Mouse (Mus musculus) ovary, postnatal 10 days (tissue): ENCODE results near the gene Ptgdr.
"Not testable (repeated sequence)": the region's sequence is repeated elsewhere in the genome, so short reads cannot be mapped to it uniquely, and the experiment has no call there.

Experiments used
- DNase-seq: peaks from one replicate; pipeline ENCODE4 v3.0.0; 2022; ENCODE audit warnings: low spot score

Ptgdr gene

DNA sequence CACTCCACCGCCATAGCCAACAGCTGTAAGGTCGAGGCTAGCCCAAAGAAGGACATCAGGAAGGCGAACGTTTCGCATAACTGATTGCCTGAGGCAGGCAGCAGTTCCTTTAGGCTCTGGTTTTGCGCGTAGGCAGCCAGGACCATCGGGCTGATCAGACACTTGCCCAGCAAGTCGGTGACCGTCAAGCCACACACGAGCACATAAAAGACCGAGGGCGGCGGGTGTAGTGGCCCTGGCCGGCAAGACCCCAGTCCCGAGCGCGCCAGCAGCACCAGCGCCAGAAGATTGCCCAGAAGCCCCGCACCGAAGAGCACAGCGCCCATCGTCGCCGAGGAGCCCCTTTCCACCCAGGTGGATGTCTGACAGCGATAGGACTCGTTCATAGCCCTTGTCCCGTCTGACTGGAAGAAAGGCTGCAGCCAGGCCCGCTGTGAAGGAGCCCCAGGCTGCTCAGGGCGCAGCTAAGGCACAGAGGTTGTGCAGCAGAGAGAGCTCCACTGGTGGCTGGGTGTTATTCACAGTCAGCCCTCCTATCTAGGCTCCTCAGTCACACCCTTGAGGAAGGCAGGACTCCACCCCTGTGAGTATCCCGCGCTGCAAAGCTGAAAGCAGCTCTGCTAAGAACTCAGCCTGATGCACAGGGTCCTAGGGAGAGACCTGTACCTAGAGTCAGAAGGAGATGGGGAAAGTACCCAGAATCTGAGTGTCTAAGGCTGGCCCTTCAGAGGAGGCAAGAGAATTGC is at the start of gene Ptgdr:
Gene Ptgdr (minus strand): TSS at position 508 of the 746 bp plus-strand sequence.
- no peak for DNase-seq

DNA sequence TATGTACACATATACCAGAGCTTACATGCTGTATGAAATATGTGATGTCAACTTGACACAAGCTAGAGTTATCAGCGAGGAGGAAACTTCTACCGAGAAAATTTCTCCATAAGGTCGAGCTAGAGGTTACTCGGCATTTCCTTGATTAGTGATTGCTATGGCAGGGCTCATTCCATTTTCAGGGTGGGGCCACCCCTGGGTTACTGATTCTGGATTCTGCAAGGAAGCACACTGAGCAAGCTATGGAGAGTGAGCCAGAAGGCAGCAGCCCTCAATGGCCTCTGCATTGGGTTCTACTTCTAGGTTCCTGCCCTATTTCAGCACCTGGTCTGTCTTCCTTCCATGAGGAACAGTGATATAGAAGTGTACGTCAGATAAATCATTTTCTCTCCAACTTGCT is 48.6 kb upstream of the Ptgdr start:
- no peak for DNase-seq

DNA sequence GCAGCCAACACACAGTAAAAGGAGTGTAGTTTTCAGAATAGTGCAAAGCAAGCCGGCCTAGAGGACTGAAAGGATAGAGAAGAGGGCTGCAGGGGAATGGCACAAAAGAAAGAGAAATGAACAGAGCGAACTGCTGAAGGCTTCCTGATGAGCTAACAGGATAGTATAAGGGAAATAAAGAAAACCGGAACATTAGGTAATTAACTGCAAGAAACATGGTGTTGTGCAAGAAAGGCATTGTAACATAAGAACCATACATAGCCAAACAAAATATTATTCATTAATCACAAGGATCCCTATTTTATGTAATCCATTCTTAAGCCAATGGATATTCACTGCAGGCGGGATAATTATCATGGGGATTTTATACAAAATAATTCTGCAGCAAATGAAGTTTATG is 45.0 kb upstream of the Ptgdr start:
- DNase-seq: no peak

DNA sequence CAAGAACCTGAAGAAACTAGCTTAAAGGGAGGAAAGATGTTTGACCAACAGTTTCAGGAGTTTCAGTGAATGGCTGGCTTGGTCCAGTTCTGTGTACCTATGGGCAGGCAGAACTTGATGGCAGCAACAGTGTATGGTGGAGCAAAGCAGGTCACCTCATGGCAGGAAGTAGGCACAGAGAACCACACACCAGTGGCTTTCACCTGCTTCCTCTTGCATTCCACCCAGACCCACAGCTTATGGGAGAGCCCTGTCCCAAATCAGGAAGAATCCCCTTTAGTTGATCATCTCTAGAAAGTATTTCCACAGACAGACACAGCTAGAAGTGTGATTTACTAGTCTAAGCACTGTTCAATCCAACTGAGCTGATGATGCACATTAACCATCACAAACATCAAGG is 42.6 kb upstream of the Ptgdr start:
- not testable (repeated sequence) for DNase-seq

DNA sequence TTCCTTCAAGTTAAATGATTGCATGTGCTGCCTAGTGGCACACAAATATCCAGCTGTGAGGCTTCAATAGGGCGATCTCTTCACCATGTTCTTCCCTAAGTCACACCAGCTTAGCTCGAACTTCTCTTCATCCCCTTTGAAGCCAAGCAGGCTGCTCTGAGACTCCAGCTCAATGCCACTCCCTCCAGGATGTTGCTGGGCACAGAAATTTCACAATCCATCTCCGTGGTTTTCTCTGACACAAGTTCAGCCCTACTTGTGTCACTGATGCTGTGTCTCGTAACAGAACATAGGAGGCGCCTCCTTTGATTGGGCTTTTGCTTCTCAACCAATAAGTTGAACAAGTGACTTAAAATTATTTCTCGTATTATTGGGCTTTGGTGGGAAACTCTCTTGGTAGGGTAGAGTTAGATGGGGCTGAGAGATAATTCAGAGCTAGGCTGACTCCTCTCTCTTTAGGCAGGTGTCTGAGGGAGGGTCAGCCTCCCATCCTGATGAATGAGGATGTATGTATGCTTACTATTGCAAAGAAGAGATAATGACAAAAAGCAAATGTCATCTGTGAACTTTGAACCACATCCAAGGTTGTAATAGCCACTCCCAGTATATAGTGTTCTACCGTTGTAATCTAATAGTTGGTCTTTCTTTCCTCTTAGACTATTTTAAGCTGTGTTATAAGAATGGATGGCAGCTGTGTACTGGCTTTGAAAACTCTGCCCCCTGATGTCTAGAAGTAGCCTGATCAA is 32.4 kb upstream of the Ptgdr start:
- no peak for DNase-seq

DNA sequence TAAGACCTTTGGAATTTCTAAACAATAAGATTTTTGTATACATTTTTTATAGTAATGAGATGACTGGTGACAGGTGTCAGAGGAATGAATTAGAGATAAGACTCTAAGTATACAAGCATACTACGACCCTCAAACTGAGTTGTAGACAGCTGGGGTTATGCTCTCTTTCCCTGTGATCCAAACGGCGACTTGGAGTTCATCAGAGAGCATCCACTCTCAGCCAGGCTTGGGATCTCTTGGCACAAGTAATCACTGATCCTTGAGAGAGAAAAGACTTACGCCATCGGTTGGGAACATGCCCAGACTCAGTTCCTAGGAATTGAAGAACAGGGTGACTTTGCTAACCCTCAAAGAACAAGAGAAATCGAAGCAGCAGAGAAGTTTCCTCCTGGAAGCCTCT is 10.5 kb upstream of the Ptgdr start:
- DNase-seq: no peak

DNA sequence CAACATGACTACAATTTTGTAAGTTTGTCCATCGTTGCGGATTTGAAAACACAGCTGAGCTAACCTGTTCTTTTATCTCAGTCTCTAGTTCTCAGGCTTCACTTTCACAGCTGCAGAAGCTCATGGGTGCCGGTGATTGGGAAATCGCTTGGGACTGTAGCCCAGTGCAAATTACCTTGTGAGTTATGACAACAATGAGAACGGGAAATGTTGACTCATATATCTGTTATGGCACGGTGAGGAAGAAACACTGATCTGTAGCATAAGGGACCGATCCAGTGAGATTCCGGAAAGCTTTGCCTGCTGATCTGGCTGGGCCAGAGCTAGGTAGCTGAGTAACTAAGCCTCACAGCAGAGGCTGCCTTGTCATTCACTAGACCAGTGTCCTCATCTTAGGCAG is 6.5 kb upstream of the Ptgdr start:
- DNase-seq: no peak

DNA sequence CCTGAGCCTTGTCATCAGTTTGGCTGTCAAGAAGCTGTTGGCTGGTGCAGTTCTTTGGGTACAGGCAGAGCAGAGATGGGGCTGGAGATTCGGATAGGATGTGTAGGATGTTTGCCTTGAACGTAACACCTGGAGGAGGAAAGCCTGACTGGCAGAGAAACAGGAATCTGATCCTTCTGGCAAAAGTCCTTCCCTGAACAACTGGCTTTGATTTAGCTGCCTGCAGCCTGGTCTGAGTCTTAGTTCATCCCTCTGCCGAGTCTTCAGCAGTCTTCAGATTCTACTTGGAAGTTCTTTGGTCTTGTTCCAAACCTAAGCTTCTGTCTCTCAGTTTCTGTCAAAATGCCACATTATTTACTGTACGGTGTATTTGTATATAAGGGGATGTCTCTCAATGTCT is 3.9 kb upstream of the Ptgdr start:
- DNase-seq: no peak

DNA sequence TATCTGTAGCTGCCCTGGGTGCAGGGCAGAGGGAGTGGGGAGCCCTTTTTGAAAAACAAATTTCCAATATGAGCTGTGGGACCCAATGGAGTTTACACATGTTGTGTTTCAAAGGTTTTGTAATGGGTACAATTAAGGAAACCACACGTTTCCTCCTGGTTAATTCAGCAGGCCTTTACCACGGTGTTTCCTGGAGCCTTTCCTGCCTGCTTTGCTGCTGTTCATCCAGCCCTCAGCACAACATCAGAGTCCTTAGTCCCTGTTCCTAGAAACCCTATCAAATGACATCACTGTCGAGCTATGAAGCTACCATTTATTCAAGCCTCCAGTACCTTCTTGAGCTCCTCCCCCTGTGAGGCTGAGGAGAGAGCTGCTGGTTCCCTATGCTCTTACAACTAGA is 2.0 kb upstream of the Ptgdr start:
- no peak for DNase-seq

DNA sequence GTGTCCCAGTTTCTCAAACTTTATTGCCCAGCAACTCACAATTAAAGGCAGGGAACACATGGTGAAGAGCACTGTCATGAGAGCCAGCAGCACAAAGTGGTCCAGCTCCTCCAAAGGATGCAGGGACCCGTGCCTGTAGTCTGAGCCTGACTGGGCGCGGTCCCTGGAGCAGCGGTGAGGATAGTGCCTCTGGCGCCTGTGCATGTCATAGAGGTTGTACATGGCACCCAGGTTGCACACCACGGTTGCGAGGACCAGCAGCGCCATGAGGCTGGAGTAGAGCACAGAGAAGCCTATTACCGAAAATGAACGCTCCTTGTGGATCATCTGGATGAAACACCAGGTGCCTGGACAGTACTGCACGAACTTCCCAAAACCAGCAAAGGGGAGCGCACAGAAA is 803 bp downstream of the Ptgdr start:
- no peak for DNase-seq

DNA sequence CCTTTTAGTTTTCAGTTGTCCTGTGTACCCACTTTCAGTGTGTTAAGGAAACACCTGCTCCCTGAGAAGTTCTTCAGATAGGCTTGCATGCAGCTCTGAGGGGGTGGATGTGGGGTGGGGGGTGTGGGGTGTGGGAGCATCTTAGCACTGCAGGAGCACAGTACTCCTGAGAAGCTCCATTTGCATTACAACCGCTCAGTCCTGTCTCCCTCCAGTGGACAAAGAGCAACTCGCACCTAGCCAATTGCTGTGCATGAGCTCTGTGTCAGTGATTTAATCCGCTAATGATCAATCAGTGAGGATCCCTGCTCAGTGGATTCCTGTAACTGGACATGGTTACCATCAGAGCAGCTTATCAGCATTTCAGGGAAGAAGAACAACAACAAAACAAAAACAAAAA is 8.5 kb downstream of the Ptgdr start:
- not testable (repeated sequence) for DNase-seq

DNA sequence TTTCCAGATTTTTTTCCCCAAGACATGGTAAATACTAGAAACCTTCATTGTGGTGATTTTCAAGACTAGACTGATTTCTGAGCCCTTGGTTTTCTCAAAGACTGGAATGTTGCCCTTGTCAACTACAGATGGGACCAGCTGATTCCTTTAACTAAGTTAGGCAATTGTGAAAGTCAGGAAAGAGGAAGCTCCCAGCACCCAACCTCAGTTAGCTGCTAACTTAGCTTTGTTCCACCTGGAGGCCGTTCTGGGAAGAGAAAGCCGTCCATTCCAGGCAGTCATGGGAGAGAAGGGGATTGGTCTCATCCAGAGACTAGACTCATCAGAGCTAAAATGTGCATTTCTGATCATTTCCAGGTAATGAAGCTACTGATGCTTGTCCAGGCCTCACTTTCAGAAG is 11.4 kb downstream of the Ptgdr start:
- no peak for DNase-seq

DNA sequence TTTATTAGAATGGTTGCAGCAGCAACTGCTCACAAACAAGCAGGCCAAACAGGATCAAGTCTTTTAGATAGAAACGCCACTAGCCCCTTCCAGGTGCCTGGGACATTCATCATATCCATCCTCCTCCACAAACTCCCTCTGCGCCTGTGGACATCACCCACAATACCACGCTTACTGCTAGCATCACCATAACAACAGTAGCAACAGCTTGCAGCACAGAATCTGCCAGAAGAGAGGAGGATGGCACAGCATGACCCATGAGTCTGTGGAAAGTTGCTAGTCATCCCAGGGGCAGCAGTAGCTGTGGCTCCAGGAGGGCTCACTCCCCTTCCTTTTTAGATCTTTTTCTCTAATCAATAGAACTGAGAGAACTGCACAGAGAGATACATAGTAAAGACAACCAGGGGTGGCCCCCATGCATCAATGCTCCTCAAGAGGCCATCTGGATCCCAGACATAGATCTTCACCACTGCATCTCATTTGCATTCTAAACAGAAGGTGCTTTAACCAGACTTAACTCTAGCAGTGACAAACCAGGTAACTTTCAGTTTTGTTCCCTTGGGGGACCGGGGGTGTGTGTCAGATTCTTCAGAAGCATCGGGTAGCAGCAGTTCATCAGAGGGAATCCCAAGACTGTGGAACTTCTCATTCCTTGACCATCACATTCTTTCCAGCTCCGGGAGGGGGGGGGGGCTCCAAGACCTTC is 12.5 kb downstream of the Ptgdr start:
- DNase-seq: no peak

DNA sequence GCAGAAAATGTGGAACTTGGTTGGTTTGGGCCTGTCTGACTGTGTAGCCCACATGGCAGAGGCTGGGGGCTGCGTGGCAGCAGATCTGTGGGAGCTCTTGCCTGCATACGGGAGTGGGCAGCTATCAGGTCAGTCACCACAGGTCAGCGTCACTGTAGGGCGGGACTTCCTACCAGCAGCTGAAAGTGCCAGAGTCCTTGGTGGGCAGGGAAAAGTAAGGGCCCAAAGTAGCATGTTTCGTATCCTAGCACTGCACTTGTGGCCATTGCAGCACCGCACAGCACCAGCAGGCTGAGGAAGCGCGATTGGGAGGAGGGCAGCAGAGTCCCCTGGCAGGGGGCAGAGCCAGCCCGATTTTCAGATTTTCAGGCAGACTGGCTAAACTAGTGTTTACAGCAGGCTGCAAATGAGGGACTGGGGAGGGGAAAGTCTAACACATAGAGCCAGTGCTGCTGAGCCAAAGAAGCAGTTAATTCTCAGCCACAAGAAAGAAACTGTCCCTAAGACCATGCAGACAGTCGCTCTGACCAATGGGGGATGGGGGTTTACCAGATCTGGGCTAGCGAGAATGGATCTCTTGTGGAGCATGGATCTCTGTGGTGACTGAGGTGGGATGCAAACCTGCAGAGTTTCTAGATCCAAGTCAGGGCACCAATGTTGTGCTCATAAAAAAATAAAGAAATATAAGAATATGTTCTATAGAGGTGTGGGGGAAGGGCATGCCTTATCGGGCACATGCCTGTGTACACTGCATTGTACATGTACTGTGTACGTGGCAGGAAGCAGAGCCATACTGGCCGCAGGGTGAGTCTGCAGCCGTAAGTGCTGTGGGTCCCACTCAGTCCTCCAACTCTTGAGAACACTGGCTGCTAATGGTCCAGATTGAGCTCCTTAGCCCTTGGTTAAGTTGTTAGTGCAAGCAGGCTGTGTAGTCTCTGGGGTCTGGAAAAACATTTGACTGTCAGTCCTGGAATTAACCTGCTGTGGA is 15.1 kb downstream of the Ptgdr start:
- DNase-seq: no peak

DNA sequence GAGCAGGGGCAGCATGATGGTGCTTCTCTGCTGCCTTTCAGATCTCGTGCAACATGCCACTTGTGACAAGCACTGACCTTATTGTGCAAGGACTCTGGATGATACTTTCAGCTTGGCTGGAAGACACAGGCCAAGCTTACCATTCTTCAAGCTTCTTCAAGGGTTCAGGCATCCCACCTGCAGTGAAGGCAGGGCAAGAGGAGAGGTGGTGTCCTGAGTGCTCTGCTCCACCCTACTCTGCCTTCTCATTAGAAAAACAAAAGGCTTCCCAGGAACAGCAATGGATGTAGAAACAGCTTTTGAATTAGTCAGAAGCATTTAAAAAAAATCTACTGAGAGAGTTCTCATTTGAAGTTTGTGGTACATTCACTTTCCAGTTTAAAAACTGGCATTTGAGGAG is 20.5 kb downstream of the Ptgdr start:
- DNase-seq: no peak

DNA sequence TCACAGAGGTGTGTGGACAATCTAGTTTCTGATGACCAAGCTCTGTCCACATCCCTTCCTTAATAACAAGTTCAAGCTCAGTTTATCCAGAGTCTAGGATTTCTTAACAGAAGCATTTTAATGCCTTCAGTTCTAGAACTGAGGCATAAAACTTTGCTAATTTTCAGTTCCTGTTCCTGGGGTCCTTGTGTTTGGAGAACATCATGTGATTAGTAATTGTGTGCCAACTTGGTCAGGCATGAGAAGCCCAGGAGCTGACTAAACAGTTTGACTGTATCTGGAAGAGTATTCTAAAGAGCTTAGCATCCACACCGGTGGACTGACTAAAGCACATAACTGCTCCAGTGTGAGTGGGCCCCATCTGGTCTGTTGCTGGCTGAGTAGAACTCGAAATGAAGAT is 24.0 kb downstream of the Ptgdr start:
- DNase-seq: no peak

DNA sequence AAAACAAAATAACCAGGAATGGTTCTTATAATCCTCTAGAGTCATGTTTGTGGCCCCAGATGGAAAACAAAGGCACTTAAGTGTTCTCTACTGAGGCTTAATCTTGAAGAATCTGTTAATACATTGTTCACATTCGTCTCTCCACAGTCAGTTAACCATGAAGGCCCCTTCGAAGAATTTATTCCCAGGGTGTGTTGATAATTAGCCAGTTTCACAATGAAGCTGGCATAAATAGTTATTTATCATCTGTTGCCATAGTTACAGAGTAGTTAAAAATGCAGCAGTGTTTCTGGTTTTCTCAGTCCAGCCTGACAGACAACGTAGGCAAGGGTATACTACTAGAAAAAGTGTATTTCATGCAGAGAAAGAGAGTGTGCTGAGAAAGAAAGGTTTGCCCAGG is 25.0 kb downstream of the Ptgdr start:
- DNase-seq: not testable (repeated sequence)

DNA sequence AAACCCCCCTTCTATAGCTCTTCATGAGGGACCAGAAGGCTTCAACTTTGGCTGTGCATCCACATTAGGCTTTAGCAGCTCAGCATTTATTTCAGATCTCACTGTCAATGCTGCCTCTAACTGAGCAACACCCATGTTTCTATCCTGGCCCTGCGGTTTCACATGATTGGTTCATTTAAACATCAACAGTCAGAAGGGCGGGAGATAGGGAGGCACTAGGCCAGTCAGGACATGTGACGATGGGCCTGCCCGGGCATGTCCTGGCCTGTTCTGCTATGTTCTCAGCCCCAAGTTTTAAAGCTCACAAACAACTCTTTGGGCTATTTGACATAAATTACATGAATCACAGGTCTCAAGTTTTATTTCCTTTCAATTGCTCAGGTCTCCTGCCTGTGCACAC is 26.1 kb downstream of the Ptgdr start:
- DNase-seq: not testable (repeated sequence)

DNA sequence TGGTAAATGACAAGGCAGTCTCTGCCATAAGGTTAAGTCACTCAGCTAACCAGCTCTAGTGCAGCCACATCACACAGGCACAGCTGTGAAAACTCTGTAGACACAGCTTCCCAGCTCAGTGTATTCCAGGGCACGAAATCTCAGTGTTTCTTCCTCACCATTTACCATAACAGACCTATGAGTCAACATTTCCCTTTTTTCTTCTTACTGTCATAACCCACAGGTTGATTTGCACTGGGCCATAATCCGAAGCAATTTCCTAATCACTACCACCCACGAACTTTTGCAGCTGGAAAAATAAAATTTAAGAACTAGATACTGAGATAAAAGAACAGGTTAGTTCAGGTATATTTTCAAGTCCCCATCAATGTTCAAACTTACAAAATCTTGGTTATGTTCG is 31.4 kb downstream of the Ptgdr start:
- DNase-seq: no peak

DNA sequence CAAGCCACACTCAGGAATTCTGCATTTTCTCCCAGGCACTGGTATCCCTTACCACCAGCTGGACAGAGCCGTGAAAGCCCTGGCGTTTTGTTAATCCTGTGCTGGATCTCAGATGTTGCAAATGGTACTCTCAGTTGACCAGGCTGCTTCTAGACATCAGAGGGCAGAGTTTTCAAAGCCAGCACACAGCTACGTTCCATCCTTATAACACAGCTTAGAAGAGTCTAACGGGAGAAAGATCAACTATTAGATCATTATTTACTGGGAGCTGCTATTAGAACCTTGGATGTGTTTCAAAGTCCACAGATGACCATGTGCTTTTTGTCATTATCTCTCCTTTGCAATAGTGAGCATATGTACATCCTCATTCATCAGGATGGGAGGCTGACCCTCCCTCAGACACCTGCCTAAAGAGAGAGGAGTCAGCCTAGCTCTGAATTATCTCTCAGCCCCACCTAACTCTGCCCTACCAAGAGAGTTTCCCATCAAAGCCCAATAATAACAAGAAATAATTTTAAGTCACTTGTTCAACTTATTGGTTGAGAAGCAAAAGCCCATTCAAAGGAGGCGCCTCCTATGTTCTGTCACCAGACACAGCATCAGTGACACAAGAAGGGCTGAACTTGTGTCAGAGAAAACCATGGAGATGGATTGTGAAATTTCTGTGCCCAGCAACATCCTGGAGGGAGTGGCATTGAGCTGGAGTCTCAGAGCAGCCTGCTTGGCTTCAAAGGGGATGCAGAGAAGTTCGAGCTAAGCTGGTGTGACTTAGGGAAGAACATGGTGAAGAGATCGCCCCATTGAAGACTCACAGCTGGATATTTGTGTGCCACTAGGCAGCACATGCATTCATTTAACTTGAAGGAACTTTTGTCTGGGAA is 37.8 kb downstream of the Ptgdr start:
- DNase-seq: no peak

DNA sequence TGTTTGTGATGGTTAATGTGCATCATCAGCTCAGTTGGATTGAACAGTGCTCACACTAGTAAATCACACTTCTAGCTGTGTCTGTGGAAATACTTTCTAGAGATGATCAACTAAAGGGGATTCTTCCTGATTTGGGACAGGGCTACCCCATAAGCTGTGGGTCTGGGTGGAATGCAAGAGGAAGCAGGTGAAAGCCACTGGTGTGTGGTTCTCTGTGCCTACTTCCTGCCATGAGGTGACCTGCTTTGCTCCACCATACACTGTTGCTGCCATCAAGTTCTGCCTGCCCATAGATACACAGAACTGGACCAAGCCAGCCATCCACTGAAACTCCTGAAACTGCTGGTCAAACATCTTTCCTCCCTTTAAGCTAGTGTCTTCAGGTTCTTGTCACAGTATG is 46.0 kb downstream of the Ptgdr start:
- not testable (repeated sequence) for DNase-seq
